17 mouse cellular contexts compared by ENCODE assay signal in genomic region chr17:3933208-3933607, GRCm38 (mm10).
"Had no signal": no experiment of that assay in that cellular context is flagged by ENCODE, and none has a peak within 500 bp of the region (broad histone marks: within the 10 kb centered on the region; RNA-seq: fewer than 3 reads in every experiment).

No protein-coding gene starts in this region.

- H3K36me3 ChIP-seq: midbrain, embryonic 10.5 days; midbrain, embryonic 12.5 days had no signal

- H3K4me2 ChIP-seq: lung, embryonic 14.5 days; midbrain, embryonic 12.5 days had no signal

- H3K27me3 ChIP-seq: midbrain, embryonic 12.5 days had no signal

- H3K9me3 ChIP-seq: midbrain, embryonic 10.5 days; midbrain, embryonic 12.5 days had no signal

- H3K9ac ChIP-seq: liver, embryonic 14.5 days; lung, embryonic 14.5 days; midbrain, embryonic 12.5 days had no signal

- H3K27ac ChIP-seq: liver, embryonic 14.5 days; midbrain, embryonic 10.5 days; midbrain, embryonic 12.5 days had no signal

- DNase-seq: lung, adult 18-20 months; lung, embryonic 14.5 days; lung, postnatal 10 days; lung, postnatal 4 days; midbrain, embryonic 14.5 days; retina, postnatal 1 day; right cerebral cortex, adult 18-20 months; right cerebral cortex, postnatal 25 days; right cerebral cortex, postnatal 4 days; spleen, adult 18-20 months; thymus, adult 2 months; thymus, postnatal 36 days had no signal

- ATAC-seq: midbrain, embryonic 16.5 days had no signal

- H3K4me3 ChIP-seq: midbrain, embryonic 10.5 days; midbrain, embryonic 12.5 days; myocyte had no signal
